Mouse (Mus musculus) bone marrow macrophage, adult 2 months (primary cell): ENCODE data around the gene BC024978. TPM values are rescaled to one million over a fixed set of nuclear protein-coding genes. Genes with fewer than 3 reads are reported as not detected.
"Not testable (repeated sequence)": the region's sequence is repeated elsewhere in the genome, so short reads cannot be mapped to it uniquely, and the experiment has no call there.

Experiments
- H3K27ac ChIP-seq: 2 replicates; pipeline ENCODE4 v1.5.1; 2012; ENCODE audit warnings: low read depth, low read length; ENCODE audit not compliant: insufficient read depth
- H3K4me1 ChIP-seq: 2 replicates; pipeline ENCODE4 v1.6.1; 2012; ENCODE audit warnings: low read length; ENCODE audit not compliant: control insufficient read depth, insufficient read depth
- H3K4me3 ChIP-seq: 2 replicates; pipeline ENCODE4 v1.5.1; 2012; ENCODE audit warnings: mild to moderate bottlenecking, low read length, moderate library complexity; ENCODE audit not compliant: insufficient read depth
- CTCF ChIP-seq: IDR thresholded peaks from 2 replicates; pipeline ENCODE4 v1.5.1; 2012; ENCODE audit warnings: low read depth, mild to moderate bottlenecking, low read length, moderate library complexity
- POLR2A ChIP-seq: IDR thresholded peaks from 2 replicates; pipeline ENCODE4 v1.6.1; 2012; ENCODE audit warnings: mild to moderate bottlenecking, low read depth, low read length, borderline replicate concordance
- polyA plus RNA-seq: library from polyadenylated mRNA; stranded (reverse); fragments of >200 nt; gene quantifications from 2 replicates; pipeline ENCODE4 v1.2.4, GENCODE M21; 2012; ENCODE audit not compliant: missing spikeins, insufficient read depth, insufficient read length

The BC024978 gene
- polyA plus RNA-seq, 1 experiment: 5.0 TPM

- TF ChIP-seq POLR2A (no peak), CTCF (no peak)
- Histone ChIP-seq H3K4me1 (peaks cover 14% of the 10 kb centered on the region), H3K27ac (no peak overlapping the region), H3K4me3 (no peak overlapping the region)
These were observed 41.9 kb downstream of the BC024978 start for GRCm38 (mm10) chr7:27237527-27237926.

DNA sequence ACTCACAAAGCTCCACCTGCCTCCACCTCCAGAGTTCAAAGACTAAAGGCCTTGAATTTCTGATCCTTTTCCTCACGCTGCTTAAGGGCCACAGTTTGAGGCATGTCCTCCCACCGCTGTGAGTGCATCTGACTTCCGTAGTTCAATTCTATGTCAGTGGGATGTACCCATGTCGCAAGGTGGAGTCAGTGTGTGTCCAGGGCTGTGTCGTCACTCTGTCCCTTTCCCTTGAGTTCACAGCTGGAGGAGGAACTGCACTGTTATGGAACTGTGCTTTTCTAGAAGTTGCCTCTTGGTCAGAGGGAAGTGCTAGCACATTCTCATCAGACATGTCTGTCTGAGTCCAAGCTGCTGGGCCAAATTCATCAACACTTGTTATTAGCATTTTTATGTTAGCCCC is 43.0 kb downstream of the BC024978 start:
- Histone ChIP-seq H3K4me1 (peaks cover 10% of the 10 kb centered on the region), H3K27ac (peak overlapping the region; percentile 36), H3K4me3 (no peak overlapping the region)
- TF ChIP-seq POLR2A: no peak
- no peak for TF ChIP-seq CTCF

GRCm38 (mm10) chr7:27243211-27243610 is 47.6 kb downstream of the BC024978 start:
- Histone ChIP-seq H3K27ac (no peak overlapping the region), H3K4me3 (no peak overlapping the region), H3K4me1 (peaks cover 5% of the 10 kb centered on the region)
- TF ChIP-seq CTCF: no peak

DNA sequence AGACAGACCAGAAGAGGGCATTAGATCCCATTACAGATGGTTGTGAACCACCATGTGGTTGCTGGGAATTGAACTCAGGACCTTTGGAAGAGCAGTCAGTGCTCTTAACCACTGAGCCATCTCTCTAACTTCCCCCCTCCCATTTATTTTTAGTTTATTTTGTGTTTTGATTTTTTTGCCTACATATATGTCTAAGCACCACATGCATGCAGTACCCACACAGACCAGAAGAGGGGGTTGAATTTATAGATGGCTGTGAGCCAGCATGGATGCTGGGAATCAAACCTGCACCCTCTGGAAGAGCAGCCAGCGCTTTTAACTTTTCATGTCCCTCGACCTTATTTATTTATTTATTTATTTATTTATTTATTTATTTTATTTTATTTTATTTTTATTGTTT is 48.5 kb downstream of the BC024978 start:
- not testable (repeated sequence) for H3K4me3 ChIP-seq, H3K4me1 ChIP-seq, H3K27ac ChIP-seq

- Histone ChIP-seq H3K27ac (no peak overlapping the region), H3K4me3 (no peak overlapping the region), H3K4me1 (peaks cover 8% of the 10 kb centered on the region)
- TF ChIP-seq POLR2A (no peak), CTCF (peak; percentile 19; the same call in 1 of the 2 replicates)
These were observed 53.6 kb downstream of the BC024978 start for GRCm38 (mm10) chr7:27249146-27249545.

DNA sequence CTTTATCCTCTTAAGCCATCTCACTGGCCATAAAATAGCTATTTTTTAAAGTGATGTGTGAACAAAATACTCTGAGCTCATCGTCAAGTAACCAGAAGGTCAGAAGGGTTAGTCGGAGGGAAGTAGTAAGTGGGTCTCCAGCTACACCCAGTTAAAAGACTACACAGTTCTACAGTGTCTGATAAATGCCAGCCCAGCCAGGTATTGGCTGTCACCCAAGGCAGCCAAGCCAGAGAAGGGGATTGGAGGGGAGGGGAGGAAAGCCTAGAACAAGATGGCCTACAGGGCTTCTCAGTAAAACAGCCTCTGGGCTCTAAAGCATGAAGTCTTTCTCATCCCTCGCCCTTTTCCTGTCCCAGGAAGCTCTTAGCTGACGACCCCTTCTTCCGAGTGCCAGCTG is 54.3 kb downstream of the BC024978 start:
- Histone ChIP-seq H3K27ac (no peak overlapping the region), H3K4me1 (peaks cover 8% of the 10 kb centered on the region), H3K4me3 (no peak overlapping the region)
- TF ChIP-seq CTCF: no peak
- TF ChIP-seq POLR2A: no peak

GRCm38 (mm10) chr7:27251946-27252345 is 56.4 kb downstream of the BC024978 start:
- TF ChIP-seq CTCF (no peak), POLR2A (no peak)
- H3K4me3 ChIP-seq: no peak overlapping the region
- peaks cover 8% of the 10 kb centered on the region for H3K4me1 ChIP-seq
- no peak overlapping the region for H3K27ac ChIP-seq

DNA sequence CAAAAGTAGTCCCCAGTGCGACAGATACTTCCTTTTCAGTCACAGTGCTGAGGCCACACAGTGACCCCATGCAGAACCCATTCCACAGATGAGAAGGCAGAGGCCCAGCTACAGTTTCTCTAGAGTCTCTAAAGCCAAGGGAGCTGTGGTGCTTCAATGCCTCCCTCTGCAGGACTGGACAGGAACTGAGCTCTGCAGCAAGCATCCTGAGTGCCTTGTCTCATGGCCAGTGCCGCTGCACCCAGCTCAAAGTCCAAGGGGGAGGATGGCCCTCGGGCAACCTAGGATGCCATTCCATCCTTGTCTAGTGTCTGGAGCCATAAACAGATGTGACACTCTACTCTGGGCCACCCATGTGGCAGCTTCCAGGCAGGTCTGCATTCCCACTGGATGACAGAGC is 60.1 kb downstream of the BC024978 start:
- Histone ChIP-seq H3K27ac (no peak overlapping the region), H3K4me3 (no peak overlapping the region), H3K4me1 (peaks cover 12% of the 10 kb centered on the region)
- TF ChIP-seq CTCF (no peak), POLR2A (no peak)

- no peak for TF ChIP-seq POLR2A
- no peak for TF ChIP-seq CTCF
- Histone ChIP-seq H3K4me3 (no peak overlapping the region), H3K27ac (no peak overlapping the region), H3K4me1 (peaks cover 4% of the 10 kb centered on the region; the same call in 1 of the 2 replicates)
These were observed 61.7 kb downstream of the BC024978 start for GRCm38 (mm10) chr7:27257046-27257851.

DNA sequence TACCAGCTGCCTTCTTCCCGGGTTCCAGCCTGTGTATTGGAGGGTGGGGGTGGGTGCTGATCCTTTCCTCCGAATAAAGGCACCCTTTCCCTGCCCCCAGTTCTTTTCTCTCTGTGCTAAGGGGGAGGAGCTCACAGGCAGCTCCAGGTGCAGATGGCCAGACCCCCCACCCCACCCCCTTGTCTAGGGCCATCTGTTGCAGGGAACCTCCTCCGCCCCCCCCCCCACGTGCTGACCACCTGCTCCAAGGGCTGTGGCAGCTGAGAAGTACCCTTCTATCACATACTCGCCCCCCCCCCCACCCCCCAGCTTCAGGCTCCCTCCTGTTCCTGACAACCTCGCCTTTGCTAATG is 62.2 kb downstream of the BC024978 start:
- no peak for TF ChIP-seq CTCF
- no peak for TF ChIP-seq POLR2A
- H3K27ac ChIP-seq: peak overlapping the region; percentile 55
- peak overlapping the region; percentile 59 for H3K4me3 ChIP-seq
- H3K4me1 ChIP-seq: peaks cover 4% of the 10 kb centered on the region; the same call in 1 of the 2 replicates
